ENCODE assay signal across 8 mouse cellular contexts in the genomic region with DNA sequence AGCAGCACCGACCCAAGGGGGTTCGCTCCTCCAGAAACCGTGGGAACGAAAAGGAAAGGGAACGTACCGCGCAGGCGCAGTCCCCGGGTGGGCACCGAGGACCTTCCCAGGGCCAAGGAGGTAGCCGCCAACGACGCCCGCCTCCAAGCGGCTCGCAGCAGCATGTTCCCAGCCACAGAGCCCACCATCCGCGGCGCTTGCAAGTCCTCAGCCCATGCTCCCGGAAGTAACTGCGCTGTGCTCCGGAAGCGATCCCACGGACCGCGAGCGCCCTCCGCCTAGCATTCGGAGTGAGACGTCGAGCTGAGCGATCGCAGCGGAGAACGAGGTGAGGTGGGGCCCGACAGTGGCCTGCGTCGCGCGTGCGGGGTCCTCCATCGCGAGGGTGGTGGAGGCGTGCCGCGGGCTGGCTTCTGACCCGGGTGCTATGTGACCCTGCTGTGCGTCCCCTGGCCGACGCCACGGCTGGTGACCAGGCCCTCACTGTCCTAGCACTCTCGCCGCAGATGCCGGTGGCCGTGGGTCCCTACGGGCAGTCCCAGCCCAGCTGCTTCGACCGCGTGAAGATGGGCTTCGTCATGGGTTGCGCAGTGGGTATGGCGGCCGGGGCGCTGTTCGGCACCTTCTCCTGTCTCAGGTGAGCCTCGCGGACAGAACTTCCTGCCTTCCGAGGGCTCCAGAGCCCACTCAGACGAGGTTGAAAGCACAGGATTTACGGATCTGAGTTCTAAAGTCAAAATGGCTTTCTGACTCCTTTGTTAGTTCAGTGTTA. TPM values are rescaled to one million over a fixed set of nuclear protein-coding genes. Genes with fewer than 3 reads are reported as not detected.
DNase-seq lines count a peak whose midpoint lies in the region; ATAC-seq and TF ChIP-seq lines count a peak whose summit lies in the region.

A gene (plus strand): TSS at position 87 of the 772 bp plus-strand sequence.
A gene (minus strand): TSS at position 234 of the 772 bp plus-strand sequence.

- DNase-seq in CH12.LX (ENCODE audit: extremely low read depth), result peak; percentile 94
- peak; percentile 87 for DNase-seq in c-Kit-positive CD71-positive TER-119-negative erythroid progenitor cells, embryonic 14.5 days (ENCODE audit: low read depth)
- peak; percentile 92 for DNase-seq in heart, postnatal 0 days (ENCODE audit: low spot score)
- peak; percentile 98 for DNase-seq in kidney, postnatal 4 days

- in situ Hi-C loops in CH12.LX (cut with MboI; ENCODE audit: low pct_ligation_motif_present, low pct_unique_long_range_greater_than_20kb, low sequenced_read_pairs), result loop anchor here (25.0 kb wide), 1 partner anchor 307 kb away; a partner anchor contains a TSS

- H3K4me2 ChIP-seq in CH12.LX (ENCODE audit: insufficient read depth, low read depth, poor library complexity, severe bottlenecking), result peak within 1 kb of the TSS; percentile 98
- peak within 1 kb of the TSS; percentile 72 for H3K4me2 ChIP-seq in forebrain, embryonic 12.5 days
- H3K4me2 ChIP-seq in heart, postnatal 0 days (ENCODE audit: low read depth, low read length), result peak within 1 kb of the TSS; percentile 73
- peak within 1 kb of the TSS; percentile 76 for H3K4me2 ChIP-seq in liver, embryonic 16.5 days (ENCODE audit: low read depth, low read length)
- H3K4me2 ChIP-seq in neural tube, embryonic 13.5 days, result peak within 1 kb of the TSS; percentile 68

- peak within 1 kb of the TSS; percentile 52 to 93 (median 82) for H3K4me3 ChIP-seq in CH12.LX (replicated peaks in 1 of 3; ENCODE audit: low read depth in 2 of 3, low read length in 2 of 3, poor library complexity in 1 of 3)
- H3K4me3 ChIP-seq in forebrain, embryonic 12.5 days (replicated peaks), result peak within 1 kb of the TSS; percentile 75
- H3K4me3 ChIP-seq in heart, postnatal 0 days (ENCODE audit: low read depth, low read length), result peak within 1 kb of the TSS; percentile 60
- peak within 1 kb of the TSS; percentile 91 for H3K4me3 ChIP-seq in liver, embryonic 16.5 days (ENCODE audit: low read depth, low read length)
- H3K4me3 ChIP-seq in neural tube, embryonic 13.5 days, result peak within 1 kb of the TSS; percentile 89
- peak within 1 kb of the TSS; percentile 93 for H3K4me3 ChIP-seq in testis, adult 2 months (ENCODE audit: control insufficient read depth, low read depth, low read length)

- H3K79me2 ChIP-seq in CH12.LX (replicated peaks; ENCODE audit: control insufficient read depth, extremely low read depth, insufficient read depth, poor library complexity, severe bottlenecking), result peaks cover 19% of the 10 kb centered on the region

- H3K27ac ChIP-seq in CH12.LX (ENCODE audit: insufficient read depth, low read depth), result peak within 1 kb of the TSS; percentile 91
- peak within 1 kb of the TSS; percentile 95 for H3K27ac ChIP-seq in forebrain, embryonic 12.5 days
- H3K27ac ChIP-seq in heart, postnatal 0 days (ENCODE audit: low read depth), result peak within 1 kb of the TSS; percentile 91
- peak within 1 kb of the TSS; percentile 92 for H3K27ac ChIP-seq in liver, embryonic 16.5 days (ENCODE audit: low read length)
- peak within 1 kb of the TSS; percentile 96 for H3K27ac ChIP-seq in neural tube, embryonic 13.5 days (replicated peaks)
- H3K27ac ChIP-seq in testis, adult 2 months (ENCODE audit: control insufficient read depth, insufficient read depth, low read depth, low read length), result peak within 1 kb of the TSS; percentile 82

- under 1% methylated on average over 70 of the region's 70 CpGs for WGBS in forebrain, embryonic 12.5 days
- WGBS in heart, postnatal 0 days, result 0% methylated on average over 62 of the region's 70 CpGs
- WGBS in liver, embryonic 16.5 days (ENCODE audit: insufficient replicate concordance), result under 1% methylated on average over 70 of the region's 70 CpGs
- WGBS in neural tube, embryonic 13.5 days, result under 1% methylated on average over 70 of the region's 70 CpGs

- no peaks in the 10 kb centered on the region for H3K27me3 ChIP-seq in CH12.LX (replicated peaks)
- H3K27me3 ChIP-seq in forebrain, embryonic 12.5 days, result no peaks in the 10 kb centered on the region
- H3K27me3 ChIP-seq in heart, postnatal 0 days (ENCODE audit: control insufficient read depth, insufficient read depth, low read length), result no peaks in the 10 kb centered on the region
- no peaks in the 10 kb centered on the region for H3K27me3 ChIP-seq in liver, embryonic 16.5 days (ENCODE audit: control insufficient read depth, insufficient read depth, low read depth, low read length)
- no peaks in the 10 kb centered on the region for H3K27me3 ChIP-seq in neural tube, embryonic 13.5 days
- no peaks in the 10 kb centered on the region for H3K27me3 ChIP-seq in testis, adult 2 months (ENCODE audit: control insufficient read depth, insufficient read depth, low read length)

- peaks cover 35 to 54% of the 10 kb centered on the region in 2 experiments for H3K36me3 ChIP-seq in CH12.LX (replicated peaks in 1 of 2; ENCODE audit: control insufficient read depth in 1 of 2, insufficient read depth in 1 of 2, low read length in 1 of 2)
- H3K36me3 ChIP-seq in forebrain, embryonic 12.5 days (replicated peaks), result peaks cover 31% of the 10 kb centered on the region
- H3K36me3 ChIP-seq in heart, postnatal 0 days (replicated peaks; ENCODE audit: control insufficient read depth, insufficient read depth, low read length), result peaks cover 52% of the 10 kb centered on the region
- peaks cover 27% of the 10 kb centered on the region for H3K36me3 ChIP-seq in liver, embryonic 16.5 days (ENCODE audit: control insufficient read depth, insufficient read depth)
- peaks cover 28% of the 10 kb centered on the region for H3K36me3 ChIP-seq in neural tube, embryonic 13.5 days
- H3K36me3 ChIP-seq in testis, adult 2 months (ENCODE audit: control insufficient read depth, insufficient read depth, low read length), result no peaks in the 10 kb centered on the region; the same call in 1 of the 2 replicates

- dilution Hi-C loops in CH12.LX (cut with MboI; ENCODE audit: extremely low pct_ligation_motif_present, extremely low pct_unique_long_range_greater_than_20kb, low sequenced_read_pairs), result no loop called here

- peak in 1 of 2 experiments; percentile 64; a peak in 2 of 4 replicates for TF ChIP-seq CTCF in CH12.LX (conservative IDR thresholded peaks at IDR 0.05 in 1 of 2, IDR thresholded peaks at IDR 0.05 in 1 of 2; ENCODE audit: low read depth in 2 of 2, low read length in 2 of 2)
- peak; percentile 51 for TF ChIP-seq CTCF in heart, postnatal 0 days (IDR thresholded peaks at IDR 0.05; ENCODE audit: low read depth)
- TF ChIP-seq CTCF in testis, adult 2 months (IDR thresholded peaks at IDR 0.05; ENCODE audit: control insufficient read depth, insufficient read depth, insufficient replicate concordance, low read depth, low read length), result no peak

- H3K9ac ChIP-seq in CH12.LX (ENCODE audit: insufficient read depth, low read depth), result peak within 1 kb of the TSS; percentile 69
- peak within 1 kb of the TSS; percentile 87 for H3K9ac ChIP-seq in forebrain, embryonic 12.5 days
- H3K9ac ChIP-seq in heart, postnatal 0 days (replicated peaks; ENCODE audit: low read depth, low read length), result peak within 1 kb of the TSS; percentile 71
- peak within 1 kb of the TSS; percentile 87 for H3K9ac ChIP-seq in liver, embryonic 16.5 days (ENCODE audit: low read depth, low read length)
- H3K9ac ChIP-seq in neural tube, embryonic 13.5 days, result peak within 1 kb of the TSS; percentile 89

- TF ChIP-seq EP300 in CH12.LX (IDR thresholded peaks at IDR 0.05; ENCODE audit: low read length), result no peak
- TF ChIP-seq EP300 in heart, postnatal 0 days (IDR thresholded peaks at IDR 0.05; ENCODE audit: low read depth), result no peak

- ATAC-seq in forebrain, embryonic 12.5 days (ENCODE audit: low FRiP score), result peak; percentile 99
- ATAC-seq in heart, postnatal 0 days (ENCODE audit: insufficient read depth, low read depth), result peak; percentile 94
- ATAC-seq in liver, embryonic 16.5 days (ENCODE audit: low read depth), result peak; percentile 89
- ATAC-seq in neural tube, embryonic 13.5 days (ENCODE audit: low read depth), result peak; percentile 98

- no peaks in the 10 kb centered on the region for H3K9me3 ChIP-seq in CH12.LX (replicated peaks; ENCODE audit: low read length)
- H3K9me3 ChIP-seq in forebrain, embryonic 12.5 days, result no peaks in the 10 kb centered on the region
- no peaks in the 10 kb centered on the region for H3K9me3 ChIP-seq in heart, postnatal 0 days (replicated peaks; ENCODE audit: control insufficient read depth, low read length)
- H3K9me3 ChIP-seq in liver, embryonic 16.5 days (replicated peaks; ENCODE audit: control insufficient read depth, low read length), result no peaks in the 10 kb centered on the region
- no peaks in the 10 kb centered on the region for H3K9me3 ChIP-seq in neural tube, embryonic 13.5 days

- peak; percentile 90 for TF ChIP-seq POLR2A in CH12.LX (IDR thresholded peaks at IDR 0.05; ENCODE audit: low read depth, low read length)
- TF ChIP-seq POLR2A in testis, adult 2 months (IDR thresholded peaks at IDR 0.05; ENCODE audit: control insufficient read depth, low read depth, low read length), result peak; percentile 92

- TF ChIP-seq RAD21 in CH12.LX (IDR thresholded peaks at IDR 0.05; ENCODE audit: low read depth, low read length), result no peak

- H3K4me1 ChIP-seq in CH12.LX (ENCODE audit: control insufficient read depth in 1 of 2, insufficient read depth in 2 of 2), result peaks cover 0 to 15% of the 10 kb centered on the region in 2 experiments; a peak in 2 of 4 replicates
- H3K4me1 ChIP-seq in forebrain, embryonic 12.5 days, result peaks cover 19% of the 10 kb centered on the region
- peaks cover 4% of the 10 kb centered on the region; the same call in 1 of the 2 replicates for H3K4me1 ChIP-seq in heart, postnatal 0 days (ENCODE audit: control insufficient read depth, insufficient read depth)
- H3K4me1 ChIP-seq in liver, embryonic 16.5 days (ENCODE audit: control insufficient read depth, low read depth, low read length), result peaks cover 10% of the 10 kb centered on the region
- peaks cover 27% of the 10 kb centered on the region for H3K4me1 ChIP-seq in neural tube, embryonic 13.5 days (replicated peaks)
- H3K4me1 ChIP-seq in testis, adult 2 months (ENCODE audit: control insufficient read depth, insufficient read depth, low read length), result peaks cover 2% of the 10 kb centered on the region; the same call in 1 of the 2 replicates

RNA-seq across cellular contexts. Expression of the first gene that starts in this region (rescaled TPM):
- total RNA-seq in CH12.LX (2012; rRNA removed) (292 and 319 TPM in 2 replicates), CH12.LX (2014; rRNA removed) (110 and 130 TPM in 2 replicates)
- polyA plus RNA-seq in CH12.LX (2012; ENCODE audit: insufficient read length, low read depth), result 255 and 303 TPM in 2 replicates
- 388 and 397 TPM in 2 replicates for polyA plus RNA-seq in forebrain, embryonic 12.5 days (2016; fragmentation: Nextera tagmentation; extraction: Ambion mirVana)
- total RNA-seq in heart, postnatal 0 days (2014; rRNA removed; ENCODE audit: low replicate concordance), result 113 and 154 TPM in 2 replicates
- polyA plus RNA-seq in heart, postnatal 0 days (2015; fragmentation: Nextera tagmentation; extraction: Ambion mirVana), result 607 and 610 TPM in 2 replicates
- polyA plus RNA-seq in liver, embryonic 16.5 days (2015; fragmentation: Nextera tagmentation; extraction: Ambion mirVana), result 180 and 191 TPM in 2 replicates
- polyA plus RNA-seq in neural tube, embryonic 13.5 days (2015; fragmentation: Nextera tagmentation; extraction: Ambion mirVana), result 373 and 399 TPM in 2 replicates
- polyA plus RNA-seq in testis, adult 2 months (2012; rRNA removed), result 79.6 and 105 TPM in 2 replicates

RNA-seq across cellular contexts. Expression of the second gene that starts in this region (rescaled TPM):
- total RNA-seq in CH12.LX (2012; rRNA removed) (58.6 and 60.6 TPM in 2 replicates), CH12.LX (2014; rRNA removed) (68.8 and 72.1 TPM in 2 replicates)
- polyA plus RNA-seq in CH12.LX (2012; ENCODE audit: insufficient read length, low read depth), result 49.2 and 51.3 TPM in 2 replicates
- polyA plus RNA-seq in forebrain, embryonic 12.5 days (2016; fragmentation: Nextera tagmentation; extraction: Ambion mirVana), result 30.8 and 31.5 TPM in 2 replicates
- 104 and 106 TPM in 2 replicates for total RNA-seq in heart, postnatal 0 days (2014; rRNA removed; ENCODE audit: low replicate concordance)
- polyA plus RNA-seq in heart, postnatal 0 days (2015; fragmentation: Nextera tagmentation; extraction: Ambion mirVana), result 71.4 and 75.1 TPM in 2 replicates
- polyA plus RNA-seq in liver, embryonic 16.5 days (2015; fragmentation: Nextera tagmentation; extraction: Ambion mirVana), result 44.5 and 44.7 TPM in 2 replicates
- polyA plus RNA-seq in neural tube, embryonic 13.5 days (2015; fragmentation: Nextera tagmentation; extraction: Ambion mirVana), result 31.2 and 31.8 TPM in 2 replicates
- polyA plus RNA-seq in testis, adult 2 months (2012; rRNA removed), result 42.0 and 42.8 TPM in 2 replicates

Comparison
In these comparisons a context has a peak if more than half of its experiments do, and no peak if none do; other contexts are left out.
1. Peak in every context shown above with its lines: DNase-seq, ATAC-seq, H3K4me3 ChIP-seq and H3K27ac ChIP-seq.